Mouse (Mus musculus) forebrain, embryonic 15.5 days (tissue): ENCODE results near the gene Pilrb2. TPM values are rescaled to one million over a fixed set of nuclear protein-coding genes. Genes with fewer than 3 reads are reported as not detected.

ENCODE experiments used
- ATAC-seq: fragments of 200-750 bp; cut with Nextera tagmentation; replicated peaks from 2 replicates; pipeline ENCODE4 v1.8.0; 2017; ENCODE audit warnings: mild to moderate bottlenecking, moderate TSS enrichment, moderate library complexity
- H3K27ac ChIP-seq: fragments of 300-500 bp; sonication (generic); replicated peaks from 2 replicates; pipeline ENCODE4 v1.5.1; 2015; ENCODE audit warnings: mild to moderate bottlenecking, inconsistent platforms
- H3K27me3 ChIP-seq: fragments of 300-500 bp; sonication (generic); 2 replicates; pipeline ENCODE4 v1.6.1; 2015; ENCODE audit warnings: inconsistent platforms
- H3K36me3 ChIP-seq: fragments of 300-500 bp; sonication (generic); 2 replicates; pipeline ENCODE4 v1.6.1; 2015; ENCODE audit warnings: mild to moderate bottlenecking, inconsistent platforms
- H3K4me1 ChIP-seq: fragments of 300-500 bp; sonication (generic); 2 replicates; pipeline ENCODE4 v1.6.1; 2015; ENCODE audit warnings: inconsistent platforms
- H3K4me2 ChIP-seq: fragments of 300-500 bp; sonication (generic); replicated peaks from 2 replicates; pipeline ENCODE4 v1.6.1; 2015; ENCODE audit warnings: mild to moderate bottlenecking, inconsistent platforms
- H3K4me3 ChIP-seq: fragments of 300-500 bp; sonication (generic); 2 replicates; pipeline ENCODE4 v1.5.1; 2015; ENCODE audit warnings: mild to moderate bottlenecking, inconsistent platforms
- H3K9ac ChIP-seq: fragments of 300-500 bp; sonication (generic); replicated peaks from 2 replicates; pipeline ENCODE4 v1.6.1; 2015; ENCODE audit warnings: mild to moderate bottlenecking, inconsistent platforms
- H3K9me3 ChIP-seq: fragments of 300-500 bp; sonication (generic); 2 replicates; pipeline ENCODE4 v1.6.1; 2016; ENCODE audit warnings: inconsistent platforms
- WGBS: fragments of 180-500 bp; shearing (Covaris S2); methylation state at CpG from one replicate; pipeline ENCODE4 v1.1.7; 2015; ENCODE audit warnings: mixed read lengths; 5-methylcytosine and 5-hydroxymethylcytosine counted together
- polyA plus RNA-seq: library from polyadenylated mRNA; unstranded; fragments of >200 nt; fragmentation: Nextera tagmentation; extraction: Ambion mirVana; gene quantifications from 2 replicates; pipeline ENCODE4 v1.2.1, GENCODE M21; 2015

The Pilrb2 gene
- polyA plus RNA-seq, 1 experiment from 2014 or later = not detected

GRCm38 (mm10) chr5:137828694-137829093 lies 42.9 kb downstream of the Pilrb2 start:
- Histone ChIP-seq H3K4me2 (no peak overlapping the region), H3K9me3 (no peaks in the 10 kb centered on the region), H3K36me3 (no peaks in the 10 kb centered on the region), H3K4me1 (no peaks in the 10 kb centered on the region), H3K4me3 (no peak overlapping the region), H3K9ac (no peak overlapping the region), H3K27me3 (no peaks in the 10 kb centered on the region), H3K27ac (no peak overlapping the region)
- no peak for ATAC-seq
- 87% methylated on average over 6 of the region's 6 CpGs for WGBS

- Histone ChIP-seq H3K4me3 (no peak overlapping the region), H3K36me3 (no peaks in the 10 kb centered on the region), H3K27ac (no peak overlapping the region), H3K9me3 (no peaks in the 10 kb centered on the region), H3K4me1 (no peaks in the 10 kb centered on the region), H3K4me2 (no peak overlapping the region), H3K27me3 (no peaks in the 10 kb centered on the region), H3K9ac (no peak overlapping the region)
- WGBS = 66% methylated on average over 7 of the region's 7 CpGs
- no peak for ATAC-seq
These were observed 45.2 kb downstream of the Pilrb2 start for GRCm38 (mm10) chr5:137826421-137826820.

GRCm38 (mm10) chr5:137825971-137826370 lies 45.6 kb downstream of the Pilrb2 start:
- Histone ChIP-seq H3K9me3 (no peaks in the 10 kb centered on the region), H3K27ac (no peak overlapping the region), H3K9ac (no peak overlapping the region), H3K36me3 (no peaks in the 10 kb centered on the region), H3K27me3 (no peaks in the 10 kb centered on the region), H3K4me3 (no peak overlapping the region), H3K4me1 (no peaks in the 10 kb centered on the region), H3K4me2 (no peak overlapping the region)
- 82% methylated on average over 2 of the region's 2 CpGs for WGBS
- no peak for ATAC-seq

- H3K27me3 ChIP-seq = no peaks in the 10 kb centered on the region
- no peak overlapping the region for H3K4me2 ChIP-seq
- H3K9ac ChIP-seq = no peak overlapping the region
- no peak overlapping the region for H3K27ac ChIP-seq
- no peak overlapping the region for H3K4me3 ChIP-seq
- no peak for ATAC-seq
- H3K9me3 ChIP-seq = no peaks in the 10 kb centered on the region
- no peaks in the 10 kb centered on the region for H3K36me3 ChIP-seq
- H3K4me1 ChIP-seq = no peaks in the 10 kb centered on the region
- 89% methylated on average over 3 of the region's 3 CpGs for WGBS
These were observed 46.6 kb downstream of the Pilrb2 start for GRCm38 (mm10) chr5:137825030-137825429.

- no peak overlapping the region for H3K4me2 ChIP-seq
- WGBS = 95% methylated on average over 6 of the region's 6 CpGs
- no peaks in the 10 kb centered on the region for H3K4me1 ChIP-seq
- no peaks in the 10 kb centered on the region for H3K36me3 ChIP-seq
- H3K4me3 ChIP-seq = no peak overlapping the region
- H3K9ac ChIP-seq = no peak overlapping the region
- no peaks in the 10 kb centered on the region for H3K27me3 ChIP-seq
- H3K9me3 ChIP-seq = no peaks in the 10 kb centered on the region
- H3K27ac ChIP-seq = no peak overlapping the region
- ATAC-seq = no peak
These were observed 48.1 kb downstream of the Pilrb2 start for GRCm38 (mm10) chr5:137823455-137824045.

- no peaks in the 10 kb centered on the region for H3K27me3 ChIP-seq
- H3K27ac ChIP-seq = no peak overlapping the region
- 84% methylated on average over 1 of the region's 1 CpGs for WGBS
- no peaks in the 10 kb centered on the region for H3K36me3 ChIP-seq
- H3K4me3 ChIP-seq = no peak overlapping the region
- H3K9ac ChIP-seq = no peak overlapping the region
- H3K4me2 ChIP-seq = no peak overlapping the region
- no peaks in the 10 kb centered on the region for H3K9me3 ChIP-seq
- no peaks in the 10 kb centered on the region for H3K4me1 ChIP-seq
- no peak for ATAC-seq
These were observed 49.0 kb downstream of the Pilrb2 start for GRCm38 (mm10) chr5:137822602-137823001.

- Histone ChIP-seq H3K9me3 (no peaks in the 10 kb centered on the region), H3K27me3 (no peaks in the 10 kb centered on the region), H3K36me3 (no peaks in the 10 kb centered on the region), H3K9ac (no peak overlapping the region), H3K27ac (no peak overlapping the region), H3K4me2 (no peak overlapping the region), H3K4me1 (no peaks in the 10 kb centered on the region), H3K4me3 (no peak overlapping the region)
- WGBS = 65% methylated on average over 4 of the region's 4 CpGs
- no peak for ATAC-seq
These were observed 49.5 kb downstream of the Pilrb2 start for GRCm38 (mm10) chr5:137822126-137822525.

GRCm38 (mm10) chr5:137817466-137818222 lies 54.0 kb downstream of the Pilrb2 start:
- Histone ChIP-seq H3K9me3 (no peaks in the 10 kb centered on the region), H3K4me1 (no peaks in the 10 kb centered on the region), H3K27ac (no peak overlapping the region), H3K9ac (no peak overlapping the region), H3K36me3 (no peaks in the 10 kb centered on the region), H3K27me3 (no peaks in the 10 kb centered on the region), H3K4me3 (no peak overlapping the region), H3K4me2 (no peak overlapping the region)
- 80% methylated on average over 4 of the region's 4 CpGs for WGBS
- no peak for ATAC-seq

Other genes with a start within 250 kb of the Pilrb2 start
- gene Fbxo24, start 242.8 kb downstream of the Pilrb2 start, polyA plus RNA-seq = 0.22 TPM in 1 of 2 replicates, not detected in the other
- gene Lrch4, start 242.7 kb downstream of the Pilrb2 start, polyA plus RNA-seq = 21.4 and 22.1 TPM in 2 replicates
- gene Gm20605, start 242.6 kb downstream of the Pilrb2 start, polyA plus RNA-seq = 6.9 and 7.8 TPM in 2 replicates
- gene Sap25, start 230.5 kb downstream of the Pilrb2 start, polyA plus RNA-seq = 4.5 and 8.5 TPM in 2 replicates
- 0.11 TPM in 1 of 2 replicates, not detected in the other for gene Irs3, start 226.1 kb downstream of the Pilrb2 start, polyA plus RNA-seq
- gene Agfg2, start 187.1 kb downstream of the Pilrb2 start, polyA plus RNA-seq = 21.2 and 22.7 TPM in 2 replicates
- 43.6 and 45.6 TPM in 2 replicates for gene Nyap1, start 130.2 kb downstream of the Pilrb2 start, polyA plus RNA-seq
- 75.6 and 76.1 TPM in 2 replicates for gene Tsc22d4, start 126.1 kb downstream of the Pilrb2 start, polyA plus RNA-seq
- 36.9 and 42.4 TPM in 2 replicates for gene Ppp1r35, start 93.0 kb downstream of the Pilrb2 start, polyA plus RNA-seq
- gene Mepce, start 84.2 kb downstream of the Pilrb2 start, polyA plus RNA-seq = 12.3 and 12.6 TPM in 2 replicates
- gene Zcwpw1, start 84.0 kb downstream of the Pilrb2 start, polyA plus RNA-seq = 10.4 and 11.3 TPM in 2 replicates
- 0.42 and 0.45 TPM in 2 replicates for gene Pilra, start 35.5 kb downstream of the Pilrb2 start, polyA plus RNA-seq
- gene Pilrb1, start 13.7 kb downstream of the Pilrb2 start, polyA plus RNA-seq = not detected in 2 replicates
- not detected in 2 replicates for gene Cyp3a13, start 49.8 kb upstream of the Pilrb2 start, polyA plus RNA-seq
- gene Gjc3, start 91.3 kb upstream of the Pilrb2 start, polyA plus RNA-seq = 0.11 TPM in 2 replicates
- gene Azgp1, start 109.7 kb upstream of the Pilrb2 start, polyA plus RNA-seq = not detected in 2 replicates
- not detected in 2 replicates for gene Smok3a, start 149.4 kb upstream of the Pilrb2 start, polyA plus RNA-seq
- gene Smok3b, start 149.6 kb upstream of the Pilrb2 start, polyA plus RNA-seq = not detected in 2 replicates
- not detected in 2 replicates for gene Smok3c, start 181.4 kb upstream of the Pilrb2 start, polyA plus RNA-seq
- 27.8 and 28.0 TPM in 2 replicates for gene Zkscan1, start 213.3 kb upstream of the Pilrb2 start, polyA plus RNA-seq
- gene Zscan21, start 245.1 kb upstream of the Pilrb2 start, polyA plus RNA-seq = 113 and 118 TPM in 2 replicates